Mouse (Mus musculus) intestine, embryonic 14.5 days (tissue): ENCODE results near the gene Itpk1. TPM values are rescaled to one million over a fixed set of nuclear protein-coding genes. Genes with fewer than 3 reads are reported as not detected.

Experiments
- ATAC-seq: fragments of 200-750 bp; cut with Nextera tagmentation; replicated peaks from 2 replicates; pipeline ENCODE4 v1.8.0; 2017; ENCODE audit warnings: low read depth, moderate number of reproducible peaks, moderate TSS enrichment, moderate library complexity; ENCODE audit not compliant: low FRiP score, low TSS enrichment
- DNase-seq: peaks from one replicate; pipeline ENCODE4 v3.0.0-alpha.2; 2018; ENCODE audit warnings: low spot score
- H3K27ac ChIP-seq: fragments of 300-500 bp; sonication (generic); 2 replicates; pipeline ENCODE4 v1.5.1; 2014; ENCODE audit warnings: low read depth, mild to moderate bottlenecking, control low read depth
- H3K27me3 ChIP-seq: fragments of 300-500 bp; sonication (generic); replicated peaks from 2 replicates; pipeline ENCODE4 v1.6.1; 2014; ENCODE audit warnings: low read length, control low read depth; ENCODE audit not compliant: control insufficient read depth, insufficient read depth
- H3K36me3 ChIP-seq: fragments of 300-500 bp; sonication (generic); 2 replicates; pipeline ENCODE4 v1.6.1; 2014; ENCODE audit warnings: low read length, control low read depth; ENCODE audit not compliant: control insufficient read depth, insufficient read depth
- H3K4me1 ChIP-seq: fragments of 300-500 bp; sonication (generic); replicated peaks from 2 replicates; pipeline ENCODE4 v1.6.1; 2014; ENCODE audit warnings: low read length, control low read depth, mixed read lengths; ENCODE audit not compliant: control insufficient read depth, insufficient read depth
- H3K4me2 ChIP-seq: fragments of 300-500 bp; sonication (generic); 2 replicates; pipeline ENCODE4 v1.6.1; 2014; ENCODE audit warnings: low read length
- H3K4me3 ChIP-seq: fragments of 300-500 bp; sonication (generic); 2 replicates; pipeline ENCODE4 v1.5.1; 2014; ENCODE audit warnings: low read depth, low read length, control low read depth, mixed read lengths
- H3K9ac ChIP-seq: fragments of 300-500 bp; sonication (generic); 2 replicates; pipeline ENCODE4 v1.6.1; 2014; ENCODE audit warnings: mild to moderate bottlenecking, low read length
- H3K9me3 ChIP-seq: fragments of 300-500 bp; sonication (generic); 2 replicates; pipeline ENCODE4 v1.6.1; 2016; ENCODE audit warnings: low read length, control low read depth; ENCODE audit not compliant: control insufficient read depth
- WGBS: fragments of 180-500 bp; shearing (Covaris S2); extraction: QIAGEN DNeasy Blood & Tissue Kit; methylation state at CpG from one replicate; pipeline ENCODE4 v1.1.7; 2014; 5-methylcytosine and 5-hydroxymethylcytosine counted together
- polyA plus RNA-seq: library from polyadenylated mRNA; unstranded; fragments of >200 nt; fragmentation: Nextera tagmentation; extraction: Ambion mirVana; gene quantifications from 2 replicates; pipeline ENCODE4 v1.2.1, GENCODE M21; 2014

The Itpk1 gene
- polyA plus RNA-seq, 1 experiment from 2014 or later, result 31.5 TPM

DNA sequence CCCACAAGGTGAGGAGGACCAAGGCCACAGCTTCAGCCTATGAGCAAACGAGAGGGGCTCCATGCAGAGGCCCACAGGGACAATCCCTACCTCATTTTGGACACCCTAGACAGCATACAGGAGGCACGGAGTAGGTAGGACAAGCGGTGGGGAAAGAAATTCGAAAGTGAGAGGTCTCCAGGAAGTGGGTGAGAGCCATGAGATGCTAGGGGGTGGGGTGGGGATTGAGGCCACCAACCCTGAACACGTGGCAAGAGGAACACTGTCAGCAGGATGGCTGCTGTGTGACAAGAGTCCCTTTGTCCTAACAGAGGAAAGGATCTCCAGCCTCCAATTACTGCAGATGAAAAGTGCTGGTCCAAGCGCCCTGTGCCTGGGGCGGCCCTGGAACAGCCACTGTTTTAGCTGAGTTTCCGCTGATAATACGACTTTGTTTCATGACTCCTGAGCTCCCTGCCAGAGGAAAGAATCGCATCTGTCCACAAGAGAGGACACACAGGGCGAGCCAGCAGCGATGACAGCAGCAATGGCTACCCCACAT lies 82.4 kb downstream of the Itpk1 start:
- Histone ChIP-seq H3K36me3 (no peaks in the 10 kb centered on the region), H3K4me3 (no peak overlapping the region), H3K4me1 (peaks cover 5% of the 10 kb centered on the region; the same call in 1 of the 2 replicates), H3K27me3 (no peaks in the 10 kb centered on the region), H3K4me2 (no peak overlapping the region), H3K9me3 (no peaks in the 10 kb centered on the region), H3K27ac (peak overlapping the region; percentile 30; the same call in 1 of the 2 replicates), H3K9ac (no peak overlapping the region)
- no peak for DNase-seq
- 73% methylated on average over 12 of the region's 12 CpGs for WGBS
- 0 out of 2 replicates have a peak, but pooled peaks have one; percentile 23 for ATAC-seq

DNA sequence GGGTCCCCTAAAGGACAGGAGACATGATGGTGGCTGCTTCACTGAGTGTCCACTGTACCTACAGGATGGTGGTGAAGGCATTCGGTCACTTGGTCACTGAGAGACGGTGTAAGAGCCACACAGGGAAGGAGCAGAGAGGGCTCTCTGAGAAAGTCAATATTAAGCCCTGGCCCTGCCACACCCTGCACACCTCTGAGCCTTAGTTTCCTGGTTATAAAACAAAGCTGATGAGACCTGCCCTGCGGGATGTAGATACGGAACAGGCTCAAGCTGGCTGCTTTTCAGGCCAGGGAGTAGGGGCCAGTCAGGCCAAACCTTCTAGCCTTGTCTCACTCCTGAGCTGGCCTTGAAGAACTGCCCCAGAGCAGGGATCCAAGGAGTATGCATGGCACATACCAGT lies 82.9 kb downstream of the Itpk1 start:
- no peak for DNase-seq
- Histone ChIP-seq H3K4me2 (no peak overlapping the region), H3K27ac (peak overlapping the region; percentile 30; the same call in 1 of the 2 replicates), H3K4me3 (no peak overlapping the region), H3K9me3 (no peaks in the 10 kb centered on the region), H3K4me1 (peaks cover 7% of the 10 kb centered on the region; the same call in 1 of the 2 replicates), H3K36me3 (no peaks in the 10 kb centered on the region), H3K9ac (no peak overlapping the region), H3K27me3 (no peaks in the 10 kb centered on the region)
- peak; percentile 56 for ATAC-seq
- WGBS, result 79% methylated on average over 4 of the region's 4 CpGs

DNA sequence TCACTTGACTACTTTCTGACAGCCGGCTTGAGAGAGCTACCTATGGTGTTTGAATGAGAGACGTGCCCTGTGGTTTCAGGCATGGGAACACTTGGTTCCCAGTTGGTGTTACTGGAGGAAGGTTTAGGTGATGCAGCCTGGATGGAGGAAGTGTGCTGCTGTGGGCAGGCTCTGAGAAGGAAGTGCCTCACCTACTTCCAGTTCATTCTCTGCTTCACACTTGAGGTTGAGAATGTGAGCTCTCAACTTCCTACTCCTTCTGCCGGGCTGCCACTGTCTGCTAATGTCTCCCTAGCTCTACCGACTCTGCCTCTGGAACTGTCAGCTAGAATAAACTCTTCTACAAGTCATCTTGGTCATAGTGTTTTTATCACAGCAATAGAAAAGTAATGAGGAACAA lies 83.5 kb downstream of the Itpk1 start:
- DNase-seq (no peak), ATAC-seq (no peak)
- Histone ChIP-seq H3K9me3 (no peaks in the 10 kb centered on the region), H3K36me3 (no peaks in the 10 kb centered on the region), H3K27me3 (no peaks in the 10 kb centered on the region), H3K4me1 (peaks cover 13% of the 10 kb centered on the region; the same call in 1 of the 2 replicates), H3K9ac (no peak overlapping the region), H3K4me3 (no peak overlapping the region), H3K4me2 (no peak overlapping the region), H3K27ac (0 out of 2 replicates have a peak overlapping the region, but pooled peaks have one; percentile 30)
- WGBS, result 81% methylated on average over 4 of the region's 4 CpGs

DNA sequence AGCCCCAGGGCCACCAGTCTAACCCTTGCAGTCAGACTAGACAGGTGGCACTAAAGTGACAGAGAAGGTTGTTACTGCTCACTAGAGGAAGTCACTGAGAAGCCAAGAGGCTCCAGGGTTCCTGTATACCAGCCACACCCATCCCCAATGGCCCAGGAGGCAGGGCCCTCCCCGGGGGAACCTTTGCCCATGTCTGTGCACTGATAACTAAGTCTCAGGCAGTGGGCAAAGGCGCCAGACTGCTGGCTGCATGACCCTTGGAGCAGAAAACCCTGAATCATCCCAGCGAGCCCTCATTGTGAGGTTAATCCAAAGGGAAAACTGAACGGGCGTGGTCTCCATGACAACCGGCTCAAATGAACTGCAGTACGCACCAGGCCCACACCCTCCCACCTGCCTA lies 84.8 kb downstream of the Itpk1 start:
- WGBS, result 68% methylated on average over 7 of the region's 7 CpGs
- ATAC-seq, result peak; percentile 57; the same call in 1 of the 2 replicates
- no peak overlapping the region for H3K4me2 ChIP-seq

DNA sequence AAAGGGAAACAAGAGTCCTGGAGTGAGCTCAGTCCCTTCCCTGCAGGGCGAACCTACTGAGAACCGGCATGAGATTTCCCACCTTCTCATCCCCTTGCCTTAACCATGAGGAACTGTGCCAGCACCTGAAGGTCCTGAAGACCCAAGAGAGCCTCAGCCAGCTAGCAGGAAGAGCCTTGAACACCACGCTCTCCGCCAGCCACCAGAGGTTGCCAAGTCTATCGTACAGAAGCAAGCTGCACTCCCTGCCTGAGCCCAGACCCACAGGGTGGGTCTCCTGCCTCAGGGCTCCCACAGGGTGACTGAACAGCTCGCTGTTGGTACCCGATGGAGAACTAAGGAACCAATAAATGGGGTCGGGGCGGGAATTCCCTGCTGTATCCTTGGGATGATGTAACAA lies 86.6 kb downstream of the Itpk1 start:
- H3K36me3 ChIP-seq, result no peaks in the 10 kb centered on the region
- H3K27me3 ChIP-seq, result no peaks in the 10 kb centered on the region
- no peak overlapping the region for H3K27ac ChIP-seq
- WGBS, result 68% methylated on average over 9 of the region's 9 CpGs
- H3K4me1 ChIP-seq, result peaks cover 9% of the 10 kb centered on the region; the same call in 1 of the 2 replicates
- no peak overlapping the region for H3K9ac ChIP-seq
- no peak overlapping the region for H3K4me2 ChIP-seq
- H3K9me3 ChIP-seq, result no peaks in the 10 kb centered on the region
- no peak for DNase-seq
- H3K4me3 ChIP-seq, result no peak overlapping the region
- no peak for ATAC-seq

More for the DNA sequence above, 84.8 kb downstream of the Itpk1 start:
- H3K4me3 ChIP-seq, result no peak overlapping the region
- no peaks in the 10 kb centered on the region for H3K9me3 ChIP-seq
- H3K4me1 ChIP-seq, result peaks cover 9% of the 10 kb centered on the region; the same call in 1 of the 2 replicates
- 0 out of 2 replicates have a peak overlapping the region, but pooled peaks have one; percentile 24 for H3K27ac ChIP-seq
- no peaks in the 10 kb centered on the region for H3K27me3 ChIP-seq
- no peak for DNase-seq
- H3K9ac ChIP-seq, result no peak overlapping the region
- H3K36me3 ChIP-seq, result no peaks in the 10 kb centered on the region

DNA sequence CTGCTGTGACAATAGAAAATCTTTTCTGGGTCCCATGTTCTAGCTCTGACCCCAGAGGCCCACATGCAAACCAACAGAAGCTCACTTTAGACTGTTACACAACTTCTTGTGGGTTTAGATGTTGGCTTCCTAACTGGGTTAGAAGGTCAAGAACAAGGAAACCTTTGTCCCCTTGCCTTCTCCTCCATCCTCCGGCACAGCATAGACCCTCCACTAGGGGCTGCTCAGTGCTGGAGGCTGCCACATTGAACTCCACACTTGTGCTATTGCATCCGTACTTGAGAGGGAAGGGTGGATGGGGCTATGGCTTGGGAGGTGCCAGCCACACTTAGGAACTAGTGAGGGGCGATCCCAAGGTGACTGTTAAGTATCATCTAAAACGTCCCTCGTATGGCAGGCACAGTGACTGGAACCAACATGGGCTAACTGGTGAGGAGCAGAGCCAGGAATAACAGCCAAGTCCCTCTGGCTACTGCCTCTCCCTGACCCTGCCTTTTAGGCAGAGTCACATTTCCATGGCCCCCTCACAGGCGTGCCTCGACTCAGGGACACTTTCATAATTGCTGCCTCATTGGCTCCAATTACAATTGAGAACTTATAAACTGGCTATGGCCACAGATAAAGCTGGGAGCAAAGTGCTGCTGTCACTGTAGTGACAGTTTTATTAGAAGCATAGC lies 87.7 kb downstream of the Itpk1 start:
- Histone ChIP-seq H3K27ac (no peak overlapping the region), H3K9ac (no peak overlapping the region), H3K27me3 (no peaks in the 10 kb centered on the region), H3K36me3 (no peaks in the 10 kb centered on the region), H3K4me1 (peaks cover 9% of the 10 kb centered on the region; the same call in 1 of the 2 replicates), H3K9me3 (no peaks in the 10 kb centered on the region), H3K4me2 (no peak overlapping the region), H3K4me3 (no peak overlapping the region)
- 59% methylated on average over 7 of the region's 7 CpGs for WGBS
- ATAC-seq (peak; percentile 44; the same call in 1 of the 2 replicates), DNase-seq (no peak)

DNA sequence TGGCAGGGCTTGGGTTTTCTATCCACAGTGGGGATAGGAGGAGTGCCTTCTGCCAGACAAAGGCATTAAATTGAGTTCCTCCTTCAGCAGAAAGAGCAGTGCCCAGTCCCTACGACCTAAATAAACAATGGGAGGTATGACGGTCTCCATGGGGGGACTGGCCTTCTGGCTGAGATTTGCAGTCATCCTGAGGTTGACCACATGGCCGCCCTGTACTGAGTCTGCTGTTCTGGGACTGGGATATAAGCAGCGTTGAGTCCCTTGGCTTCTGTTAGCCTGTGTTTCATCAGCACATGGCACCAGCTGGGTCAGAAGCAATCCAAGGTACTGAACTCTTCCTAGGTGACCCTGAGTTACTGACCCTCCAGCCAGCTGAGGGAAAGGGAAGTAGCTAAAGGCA lies 88.5 kb downstream of the Itpk1 start:
- no peaks in the 10 kb centered on the region for H3K27me3 ChIP-seq
- H3K9ac ChIP-seq, result no peak overlapping the region
- ATAC-seq (no peak), DNase-seq (no peak)
- no peak overlapping the region for H3K4me3 ChIP-seq
- H3K27ac ChIP-seq, result no peak overlapping the region
- no peaks in the 10 kb centered on the region for H3K36me3 ChIP-seq
- no peaks in the 10 kb centered on the region for H3K9me3 ChIP-seq
- H3K4me2 ChIP-seq, result no peak overlapping the region
- H3K4me1 ChIP-seq, result peaks cover 9% of the 10 kb centered on the region; the same call in 1 of the 2 replicates
- WGBS, result 30% methylated on average over 4 of the region's 4 CpGs

DNA sequence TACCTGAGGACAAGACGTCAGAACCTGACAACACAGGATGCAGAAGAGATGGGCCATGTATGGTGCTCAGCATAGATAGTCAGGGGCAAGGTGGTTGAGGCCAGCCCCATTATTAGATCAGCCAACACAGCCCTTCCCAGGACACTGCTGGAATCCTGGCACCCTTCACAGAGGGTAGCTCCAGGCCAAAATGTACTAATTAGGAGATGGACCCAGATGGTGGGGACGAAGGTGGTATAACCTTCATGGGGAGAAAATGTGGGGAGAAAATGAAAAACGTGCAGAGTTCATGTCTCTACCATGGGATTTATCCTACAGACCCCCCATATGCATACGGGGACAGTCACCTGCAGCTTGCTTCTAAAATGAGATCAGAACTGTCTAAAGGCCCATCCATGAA lies 91.3 kb downstream of the Itpk1 start:
- no peak overlapping the region for H3K9ac ChIP-seq
- WGBS, result 92% methylated on average over 4 of the region's 4 CpGs

More for the DNA sequence above, 91.3 kb downstream of the Itpk1 start:
- Histone ChIP-seq H3K4me2 (no peak overlapping the region), H3K27me3 (no peaks in the 10 kb centered on the region), H3K36me3 (0 out of 2 replicates have a peak, but pooled peaks cover 2% of the 10 kb centered on the region), H3K4me1 (peaks cover 15% of the 10 kb centered on the region; the same call in 1 of the 2 replicates), H3K9me3 (no peaks in the 10 kb centered on the region), H3K27ac (no peak overlapping the region), H3K4me3 (no peak overlapping the region)
- ATAC-seq (no peak), DNase-seq (no peak)
